Mouse (Mus musculus): Measurements from ENCODE around the gene Arid1b.

Gene Arid1b

GRCm38 (mm10) chr17:4993840-4994503 is at the start of gene Arid1b:
TSS of gene Arid1b (plus strand) at chr17:4994332.
- DNase-seq: peak; percentile 87

DNA sequence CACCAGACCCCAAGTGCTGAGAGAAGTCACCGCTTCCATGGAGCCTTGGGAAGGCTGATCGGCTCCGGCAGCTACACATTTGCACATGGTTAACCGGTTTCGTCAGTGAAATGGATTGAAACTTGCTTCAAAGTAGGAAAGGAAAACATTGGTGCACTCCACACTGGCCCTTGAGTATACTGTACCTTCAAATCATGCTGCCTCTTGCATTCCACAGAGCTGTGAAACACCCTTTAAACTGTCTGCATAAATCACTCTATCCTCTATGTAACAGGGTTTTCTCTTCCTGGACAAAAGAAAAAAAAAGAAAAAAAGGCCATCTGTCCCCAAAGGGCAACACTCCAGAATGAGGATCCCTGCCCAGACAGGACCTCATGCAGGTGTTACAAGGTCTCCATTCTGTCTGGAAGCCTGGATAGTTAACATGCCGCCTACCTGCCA is 48.8 kb upstream of the Arid1b start:
- peak; percentile 83 for DNase-seq

DNA sequence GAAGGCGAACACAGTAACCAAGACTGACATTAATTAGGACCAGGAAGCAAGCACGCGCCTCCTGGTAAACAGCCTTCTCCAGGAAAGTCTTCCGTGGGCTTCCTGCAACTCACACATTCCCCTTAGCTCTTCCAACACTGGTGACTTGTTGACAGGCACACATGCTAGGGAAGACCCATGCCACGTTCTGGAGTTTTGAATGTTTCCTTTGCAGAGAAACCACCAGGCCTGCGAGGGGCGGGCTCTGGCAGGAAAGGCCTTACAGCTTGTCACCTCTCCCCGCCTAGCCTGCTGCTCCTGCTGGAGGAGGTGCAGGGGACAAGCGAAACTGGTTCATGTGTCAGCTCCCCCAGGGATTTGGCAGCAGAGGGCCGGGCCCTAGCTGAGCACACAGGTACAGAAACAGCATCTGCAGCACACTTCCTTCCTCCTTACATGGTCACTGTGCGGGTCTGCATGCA is 48.2 kb upstream of the Arid1b start:
- DNase-seq: peak; percentile 88

DNA sequence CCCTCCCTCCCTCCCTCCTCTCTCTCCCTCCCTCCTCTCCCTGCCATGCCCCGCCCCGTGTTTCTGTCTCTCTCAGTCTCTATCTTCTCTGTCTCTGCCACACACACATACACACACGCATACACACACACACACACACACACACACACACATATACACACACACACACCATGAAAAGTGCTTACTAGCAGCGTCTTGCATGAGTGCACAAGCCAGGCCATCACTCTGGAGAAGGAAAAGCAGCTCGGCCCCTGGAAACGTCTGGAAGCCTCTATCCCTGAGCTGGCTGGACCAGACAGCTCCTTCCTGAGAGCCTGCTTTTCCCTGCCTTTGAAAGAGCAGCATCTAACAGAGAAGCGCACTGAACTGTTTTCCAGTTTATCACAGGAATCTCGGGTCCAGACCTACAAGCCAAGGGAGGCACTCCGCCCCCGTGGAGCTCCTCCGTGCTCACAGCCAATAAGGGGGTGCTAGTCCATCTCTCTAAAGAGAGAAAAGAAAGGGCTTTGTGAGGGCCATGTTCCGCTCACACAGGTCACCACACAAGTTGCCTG is 47.6 kb upstream of the Arid1b start:
- peak; percentile 67 for DNase-seq

DNA sequence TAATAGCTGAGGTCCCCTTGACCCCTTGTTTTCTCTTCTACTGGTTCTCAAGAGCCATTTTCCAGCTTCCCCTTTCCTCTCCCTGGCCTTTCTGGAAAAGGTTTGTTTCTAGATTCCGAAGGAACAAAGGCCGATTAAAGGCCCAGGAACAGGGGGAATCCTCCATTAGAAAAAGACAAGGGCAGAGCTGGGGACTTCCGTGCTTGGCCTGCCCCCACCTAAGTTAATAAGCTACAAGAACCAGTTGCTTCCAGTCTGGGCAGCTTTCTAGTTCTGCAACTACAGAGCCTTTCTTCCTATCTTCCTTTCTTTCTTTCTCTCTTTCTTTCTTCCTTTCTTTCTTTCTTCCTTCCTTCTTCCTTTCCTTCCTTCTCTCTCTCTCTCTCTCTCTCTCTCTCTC is 47.1 kb upstream of the Arid1b start:
- DNase-seq: no peak

DNA sequence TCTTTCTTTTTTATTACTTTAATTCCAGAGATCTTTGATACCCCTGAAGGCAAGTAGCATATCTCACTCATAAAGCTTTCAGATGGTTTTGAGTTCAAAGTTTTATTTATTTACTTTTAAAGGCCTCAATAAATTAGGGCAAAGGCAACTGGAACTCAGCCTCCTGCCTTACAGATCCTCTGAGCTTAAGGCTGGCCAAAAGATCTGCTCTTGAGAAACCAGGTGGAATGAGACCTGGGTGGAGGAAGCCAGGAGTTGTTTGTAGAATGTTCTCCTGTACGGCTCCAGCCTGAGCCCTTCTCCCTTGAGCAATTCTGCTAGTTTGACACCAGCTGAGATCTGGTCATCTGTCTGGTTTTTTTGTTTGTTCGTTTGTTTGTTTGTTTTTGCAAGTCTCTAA is 46.7 kb upstream of the Arid1b start:
- peak; percentile 23 for DNase-seq

DNA sequence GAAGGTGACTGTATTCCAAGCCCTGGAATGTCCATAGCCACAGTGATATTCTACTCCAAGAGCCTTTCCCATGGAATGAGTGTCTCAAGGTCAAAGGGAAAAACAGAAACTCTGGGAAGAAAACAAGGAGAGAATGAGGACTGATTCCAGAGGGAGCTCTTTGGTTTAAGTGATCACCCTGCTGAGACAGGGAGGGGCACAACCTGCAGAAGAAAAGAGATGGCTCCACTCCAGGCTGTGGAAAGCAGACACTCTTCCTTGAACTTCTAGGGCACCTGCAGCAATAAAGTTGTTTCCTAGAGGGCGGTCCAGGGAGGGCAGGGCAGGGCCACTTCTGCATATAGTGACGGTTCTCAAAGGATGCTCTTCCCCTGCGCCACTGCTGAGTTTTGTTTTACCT is 45.6 kb upstream of the Arid1b start:
- DNase-seq: no peak

DNA sequence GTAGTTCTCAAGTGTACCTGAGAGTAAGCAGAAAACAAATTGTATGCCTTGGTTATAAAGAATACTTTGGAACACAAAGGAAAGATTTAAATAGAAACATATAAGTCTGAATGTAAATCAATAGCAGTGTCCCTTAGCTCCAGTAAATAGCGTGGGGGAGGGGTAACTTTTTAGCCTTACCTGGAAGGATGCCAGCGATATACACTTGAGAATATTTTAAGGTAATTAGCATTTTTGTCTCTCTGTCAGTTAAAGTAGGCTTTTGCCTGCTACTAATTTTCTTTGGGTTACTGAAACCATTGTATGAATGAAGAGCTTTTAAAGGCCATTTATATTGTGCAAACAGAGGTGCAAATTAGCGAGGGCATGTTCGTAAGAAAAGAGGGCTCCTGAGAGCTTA is 39.7 kb upstream of the Arid1b start:
- no peak for DNase-seq

DNA sequence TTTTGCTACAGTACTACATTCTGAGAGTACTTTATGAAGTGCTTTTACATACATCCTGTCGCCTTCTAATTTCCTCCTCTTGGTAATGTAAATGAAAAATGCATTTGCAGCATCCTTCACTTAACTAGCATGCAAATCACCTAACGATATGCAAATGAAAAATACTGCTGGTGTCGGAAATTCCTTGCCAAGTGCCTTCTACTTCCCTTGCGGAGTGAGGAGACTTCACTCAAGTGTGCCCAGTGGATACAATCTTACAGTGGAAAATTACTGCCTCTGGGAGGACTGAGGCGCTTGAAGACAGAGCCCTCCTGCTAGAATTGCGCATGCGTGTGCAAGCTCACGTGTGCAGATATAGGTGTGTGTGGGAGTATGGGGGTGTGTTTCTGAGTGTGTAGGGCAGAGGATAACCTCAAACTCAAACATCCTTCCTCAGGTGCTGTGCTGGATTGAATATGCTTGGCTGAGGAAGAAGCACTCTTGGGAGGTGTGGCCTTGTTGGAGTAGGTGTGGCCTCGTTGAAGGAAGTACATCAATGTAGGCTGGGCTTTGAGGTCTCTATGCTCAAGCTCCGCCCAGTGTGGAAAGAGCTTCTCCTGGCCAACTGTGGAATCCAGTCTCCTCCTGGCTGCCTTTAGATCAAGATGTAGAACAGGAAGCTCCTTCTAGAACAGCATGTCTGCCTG is 29.8 kb upstream of the Arid1b start:
- DNase-seq: no peak

- no peak for DNase-seq
Measured at GRCm38 (mm10) chr17:4967201-4967600, 26.9 kb upstream of the Arid1b start.

- DNase-seq: no peak
Measured at GRCm38 (mm10) chr17:4968035-4968434, 26.1 kb upstream of the Arid1b start.

DNA sequence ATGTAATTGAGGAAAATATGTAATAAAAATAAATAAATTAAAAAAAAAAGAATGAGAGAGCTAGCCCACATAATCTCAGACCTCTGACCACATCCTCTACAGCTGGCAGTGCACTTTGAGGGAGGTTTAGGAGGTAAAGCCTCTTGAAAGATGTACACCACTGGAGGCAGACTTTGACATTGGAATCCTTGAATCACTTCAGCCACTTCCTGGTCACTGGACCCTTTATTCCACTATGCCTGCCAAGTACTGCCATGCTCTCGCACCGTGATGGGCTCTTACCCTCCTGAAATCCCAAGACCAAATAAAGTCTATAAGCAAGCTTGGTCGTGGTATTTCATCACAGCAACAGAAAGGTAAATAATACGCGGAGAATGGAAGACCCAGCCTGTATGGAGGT is 25.3 kb upstream of the Arid1b start:
- DNase-seq: no peak

DNA sequence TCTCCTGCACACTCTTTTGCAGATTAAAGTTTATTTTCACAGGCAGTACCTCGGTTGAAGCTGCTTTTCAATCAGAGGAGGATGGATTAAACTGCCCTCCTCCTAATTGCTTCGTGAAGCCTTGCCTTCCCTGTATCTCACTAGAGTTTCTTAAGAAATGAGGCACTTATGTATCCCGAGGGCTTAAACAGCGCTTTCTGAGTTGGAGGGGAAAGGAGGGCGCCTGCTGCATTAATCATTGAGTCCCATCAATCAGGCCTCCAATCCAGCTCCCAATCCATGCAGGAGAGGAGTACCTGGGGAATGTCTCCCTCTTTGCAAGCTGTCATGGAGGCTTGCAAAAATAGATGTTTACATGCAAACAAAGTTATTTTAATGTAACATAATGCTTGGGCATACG is 21.9 kb upstream of the Arid1b start:
- no peak for DNase-seq

DNA sequence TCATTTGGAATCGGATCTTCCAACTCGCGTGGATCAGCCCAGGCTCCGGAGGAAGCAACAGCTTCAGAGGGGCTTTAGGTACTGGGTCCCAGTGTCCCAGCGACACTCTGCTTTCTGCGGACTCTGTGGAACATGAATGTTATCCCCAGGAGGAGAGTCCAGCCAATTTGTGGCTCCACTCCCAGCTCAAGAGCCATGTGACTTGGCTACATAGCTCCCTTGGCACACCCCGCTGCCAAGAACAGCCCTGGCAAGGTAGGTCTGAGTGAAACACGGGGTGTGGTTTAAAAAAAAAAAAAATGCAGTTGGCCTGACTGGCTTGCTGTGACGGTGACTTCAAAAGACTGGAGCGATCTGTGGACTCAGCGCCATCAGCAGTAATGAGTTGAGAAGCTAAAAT is 19.4 kb upstream of the Arid1b start:
- peak; percentile 97 for DNase-seq

GRCm38 (mm10) chr17:4980151-4980550 is 14.0 kb upstream of the Arid1b start:
- no peak for DNase-seq

GRCm38 (mm10) chr17:4982819-4983218 is 11.3 kb upstream of the Arid1b start:
- DNase-seq: no peak

DNA sequence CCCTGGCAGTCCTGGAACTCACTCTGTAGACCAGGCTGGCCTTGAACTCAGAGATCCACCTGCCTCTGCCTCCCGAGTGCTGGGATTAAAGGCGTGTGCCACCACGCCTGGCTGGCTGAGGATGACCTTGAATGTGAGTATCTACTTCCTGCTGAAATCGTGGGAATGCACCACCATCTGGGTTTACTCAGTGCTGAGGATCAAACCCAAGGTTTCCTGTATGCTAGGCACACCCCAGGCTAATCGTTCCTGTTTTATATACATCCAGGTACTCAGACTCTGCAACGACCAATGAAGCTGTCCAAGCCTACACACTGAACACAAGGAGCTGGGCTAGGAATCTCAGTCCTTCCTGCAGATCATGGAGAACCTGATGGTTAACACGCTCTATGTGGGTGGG is 9.4 kb upstream of the Arid1b start:
- no peak for DNase-seq

- no peak for DNase-seq
Measured at GRCm38 (mm10) chr17:4990911-4991560, 3.1 kb upstream of the Arid1b start.

DNA sequence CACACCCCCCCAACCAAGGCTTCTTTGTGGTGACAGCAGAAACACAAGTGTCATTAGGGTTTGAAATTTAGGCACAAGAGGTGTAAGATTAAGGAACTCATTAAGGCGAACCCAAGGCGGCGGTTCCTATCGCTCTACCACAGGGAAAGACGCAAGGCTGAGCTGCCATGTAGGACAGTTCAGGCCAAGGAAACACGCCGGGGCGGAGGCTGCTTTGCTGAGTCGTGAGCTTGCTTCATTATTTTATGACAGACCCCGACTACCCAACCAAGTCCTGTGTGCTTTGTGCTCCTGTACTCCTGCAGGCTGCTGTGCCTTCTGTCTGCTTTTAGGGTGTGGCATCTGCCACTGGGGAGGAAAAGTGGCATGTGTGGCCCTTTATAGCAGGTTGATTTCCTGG is 2.5 kb upstream of the Arid1b start:
- no peak for DNase-seq

DNA sequence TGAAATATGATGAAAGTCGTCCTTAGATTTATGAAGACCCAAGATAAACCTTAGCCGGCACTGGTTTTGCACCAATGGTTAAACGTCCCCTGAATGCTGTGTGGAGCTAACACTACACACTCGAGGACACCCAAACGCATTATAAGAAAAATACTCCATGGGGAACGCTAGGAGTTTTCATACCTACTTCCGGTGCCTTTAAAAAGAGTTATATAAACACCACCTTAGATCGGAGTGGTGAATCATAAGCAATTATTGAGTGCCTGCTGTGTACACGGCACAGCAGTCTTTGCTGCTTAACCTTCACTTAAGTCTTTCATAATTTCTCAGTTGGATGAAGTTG is 664 bp upstream of the Arid1b start:
- DNase-seq: no peak

GRCm38 (mm10) chr17:4994504-4994812 is 326 bp downstream of the Arid1b start:
- DNase-seq: no peak

DNA sequence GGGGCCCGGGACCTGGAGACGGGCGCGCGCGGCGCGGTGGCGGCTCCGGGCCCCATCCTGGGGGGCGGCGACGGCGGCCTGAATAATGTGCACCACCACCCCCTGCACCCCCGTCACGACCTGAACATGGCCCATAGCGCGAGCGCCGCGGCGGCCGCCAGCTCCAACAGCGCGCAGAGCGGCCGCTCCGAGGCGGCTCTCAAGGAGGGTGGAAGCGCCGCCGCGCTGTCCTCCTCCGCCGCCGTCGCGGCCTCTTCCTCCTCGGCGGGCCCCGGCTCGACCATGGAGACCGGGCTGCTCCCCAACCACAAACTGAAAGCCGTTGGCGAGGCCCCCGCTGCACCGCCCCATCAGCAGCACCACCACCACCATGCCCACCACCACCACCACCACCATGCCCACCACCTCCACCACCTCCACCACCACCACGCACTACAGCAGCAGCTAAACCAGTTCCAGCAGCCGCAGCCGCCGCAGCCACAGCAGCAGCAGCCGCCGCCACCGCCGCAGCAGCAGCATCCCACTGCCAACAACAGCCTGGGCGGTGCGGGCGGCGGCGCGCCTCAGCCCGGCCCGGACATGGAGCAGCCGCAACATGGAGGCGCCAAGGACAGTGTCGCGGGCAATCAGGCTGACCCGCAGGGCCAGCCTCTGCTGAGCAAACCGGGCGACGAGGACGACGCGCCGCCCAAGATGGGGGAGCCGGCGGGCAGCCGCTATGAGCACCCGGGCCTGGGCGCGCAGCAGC is 855 bp downstream of the Arid1b start:
- DNase-seq: peak; percentile 76

- peak; percentile 89 for DNase-seq
Measured at GRCm38 (mm10) chr17:4995561-4996051, 1.5 kb downstream of the Arid1b start.

Data from cerebellum, adult 9-11 months (tissue).